Mouse (Mus musculus) CH12.LX (cell line): Measurements from ENCODE around the gene Golph3l.

Source experiments
- CTCF ChIP-seq, 2 experiments: IDR thresholded peaks in 1 of 2; conservative IDR thresholded peaks in 1 of 2; 2 replicates each; pipeline ENCODE4 v1.5.1; 2011 to 2012; ENCODE audit warnings: low read depth in 2 of 2, low read length in 2 of 2, improper control_type of control experiment in 1 of 2, inconsistent platforms in 1 of 2, mild to moderate bottlenecking in 1 of 2, moderate library complexity in 1 of 2
- E2F4 ChIP-seq: IDR thresholded peaks from 2 replicates; pipeline ENCODE4 v1.6.1; 2011; ENCODE audit warnings: low read depth, low read length, improper control_type of control experiment; ENCODE audit not compliant: insufficient replicate concordance
- EP300 ChIP-seq: IDR thresholded peaks from 2 replicates; pipeline ENCODE4 v1.6.1; 2011; ENCODE audit warnings: low read length, improper control_type of control experiment
- IRF4 ChIP-seq: IDR thresholded peaks from 2 replicates; pipeline ENCODE4 v1.6.1; 2014; ENCODE audit warnings: low read depth, mild to moderate bottlenecking, inconsistent platforms, low read length, improper control_type of control experiment
- JUN ChIP-seq: IDR thresholded peaks from 2 replicates; pipeline ENCODE4 v1.6.1; 2011; ENCODE audit warnings: low read depth, mild to moderate bottlenecking, low read length, improper control_type of control experiment, moderate library complexity; ENCODE audit not compliant: insufficient read depth
- MYC ChIP-seq: IDR thresholded peaks from 2 replicates; pipeline ENCODE4 v1.6.1; 2011; ENCODE audit warnings: low read depth, mild to moderate bottlenecking, improper control_type of control experiment, low read length
- NELFE ChIP-seq: IDR thresholded peaks from 2 replicates; pipeline ENCODE4 v1.6.1; 2011; ENCODE audit warnings: low read depth, low read length, improper control_type of control experiment
- RCOR1 ChIP-seq: conservative IDR thresholded peaks from 2 replicates; pipeline ENCODE4 v1.6.1; 2012; ENCODE audit warnings: low read depth, mild to moderate bottlenecking, inconsistent platforms, low read length, improper control_type of control experiment

DNA sequence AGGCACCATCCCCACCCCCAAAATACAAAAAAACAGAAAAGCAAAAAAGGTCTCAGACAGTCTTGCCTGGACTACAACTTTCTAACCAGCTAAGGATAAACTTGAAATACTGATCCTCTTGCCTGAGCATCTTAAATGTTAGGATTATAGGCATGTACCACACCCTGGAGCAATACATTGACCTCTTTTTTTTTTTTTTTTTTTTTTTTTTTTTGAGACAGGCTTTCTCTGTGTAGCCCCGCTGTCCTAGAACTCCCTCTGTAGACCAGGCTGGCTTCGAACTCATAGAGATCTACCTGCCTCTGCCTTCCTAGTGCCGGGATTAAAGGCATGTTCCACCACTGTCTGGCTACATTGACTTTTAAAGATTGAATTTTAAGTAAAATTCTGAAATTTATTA is 28.0 kb upstream of the Golph3l start:
- TF ChIP-seq EP300 = no peak
- TF ChIP-seq E2F4 = no peak
- no peak for TF ChIP-seq JUN
- TF ChIP-seq RCOR1 = no peak
- no peak for TF ChIP-seq NELFE
- no peak for TF ChIP-seq MYC
- no peak for TF ChIP-seq CTCF (conservative IDR thresholded peaks at IDR 0.05 in 1 of 2, IDR thresholded peaks at IDR 0.05 in 1 of 2; ENCODE audit: low read depth in 2 of 2, low read length in 2 of 2)
- TF ChIP-seq IRF4 = no peak
